Mouse (Mus musculus) myocyte (in vitro differentiated cells): ENCODE data around the gene Zfp362. TPM values are rescaled to one million over a fixed set of nuclear protein-coding genes. Genes with fewer than 3 reads are reported as not detected.
A peak's percentile ranks its signal among the peaks of the same experiment; 100 is the strongest.

Experiments used
- H3K27me3 ChIP-seq: one replicate; pipeline ENCODE4 v1.6.1; 2011; ENCODE audit not compliant: control insufficient read depth, insufficient read depth, insufficient read length
- H3K36me3 ChIP-seq: one replicate; pipeline ENCODE4 v1.6.1; 2011; ENCODE audit not compliant: control insufficient read depth, insufficient read depth
- H3K4me2 ChIP-seq: one replicate; pipeline ENCODE4 v1.6.1; 2011; ENCODE audit warnings: low read depth, control low read depth
- H3K4me3 ChIP-seq: one replicate; pipeline ENCODE4 v1.5.1; 2011; ENCODE audit warnings: mild to moderate bottlenecking, control low read depth, moderate library complexity
- H3K79me2 ChIP-seq: one replicate; pipeline ENCODE4 v1.6.1; 2011; ENCODE audit not compliant: control insufficient read depth, insufficient read depth
- H3ac ChIP-seq: one replicate; pipeline ENCODE4 v1.6.1; 2011; ENCODE audit not compliant: control insufficient read depth, insufficient read length
- CEBPB ChIP-seq: IDR thresholded peaks from 2 replicates; pipeline ENCODE4 v1.6.1; 2011; ENCODE audit warnings: mild to moderate bottlenecking, moderate library complexity; ENCODE audit not compliant: poor library complexity, insufficient read depth, severe bottlenecking
- E2F4 ChIP-seq: IDR thresholded peaks from one replicate; pipeline ENCODE4 v1.6.1; 2011; ENCODE audit warnings: mild to moderate bottlenecking, control low read depth, moderate library complexity; ENCODE audit not compliant: insufficient read depth
- MAX ChIP-seq: IDR thresholded peaks from one replicate; pipeline ENCODE4 v1.6.1; 2011; ENCODE audit warnings: low read depth, mild to moderate bottlenecking, control low read depth
- MYOD1 ChIP-seq, 3 experiments: IDR thresholded peaks; one replicate each; pipeline ENCODE4 v1.6.1; 2011; ENCODE audit warnings: control low read depth in 2 of 3, low read depth in 2 of 3, mild to moderate bottlenecking in 2 of 3, moderate library complexity in 1 of 3; ENCODE audit not compliant: insufficient read length in 2 of 3, control insufficient read depth in 1 of 3
- MYOG ChIP-seq, 3 experiments: IDR thresholded peaks; one replicate each; pipeline ENCODE4 v1.6.1; 2011; ENCODE audit warnings: control low read depth in 2 of 3, low read depth in 2 of 3, mild to moderate bottlenecking in 2 of 3; ENCODE audit not compliant: insufficient read length in 2 of 3, control insufficient read depth in 1 of 3, insufficient read depth in 1 of 3
- POLR2A ChIP-seq: IDR thresholded peaks from one replicate; pipeline ENCODE4 v1.6.1; 2011; ENCODE audit warnings: low read depth, mild to moderate bottlenecking, control low read depth, moderate library complexity; ENCODE audit not compliant: insufficient read length
- POLR2AphosphoS2 ChIP-seq: IDR thresholded peaks from one replicate; pipeline ENCODE4 v1.6.1; 2011; ENCODE audit warnings: low read depth, control low read depth; ENCODE audit not compliant: insufficient read length
- REST ChIP-seq: IDR thresholded peaks from one replicate; pipeline ENCODE4 v1.6.1; 2011; ENCODE audit warnings: mild to moderate bottlenecking, control low read depth, moderate library complexity; ENCODE audit not compliant: insufficient read depth, insufficient read length
- SRF ChIP-seq: IDR thresholded peaks from one replicate; pipeline ENCODE4 v1.6.1; 2011; ENCODE audit warnings: low read depth; ENCODE audit not compliant: control insufficient read depth, insufficient read length
- TCF12 ChIP-seq: IDR thresholded peaks from one replicate; pipeline ENCODE4 v1.6.1; 2011; ENCODE audit warnings: mild to moderate bottlenecking, control low read depth; ENCODE audit not compliant: poor library complexity, insufficient read depth, severe bottlenecking
- TCF3 ChIP-seq: IDR thresholded peaks from one replicate; pipeline ENCODE4 v1.6.1; 2011; ENCODE audit warnings: low read depth, control low read depth; ENCODE audit not compliant: insufficient read length
- USF1 ChIP-seq: IDR thresholded peaks from one replicate; pipeline ENCODE4 v1.6.1; 2011; ENCODE audit warnings: low read depth, mild to moderate bottlenecking, control low read depth, moderate library complexity
- polyA plus RNA-seq: library from polyadenylated mRNA; unstranded; fragments of >200 nt; fragmentation: generic; extraction: Trizol; gene quantifications from one replicate; pipeline ENCODE4 v1.2.1, GENCODE M21; 2012; ENCODE audit warnings: missing spikeins

Zfp362 gene
- polyA plus RNA-seq, 1 experiment = 12.0 TPM

- Histone ChIP-seq H3K4me2 (peak overlapping the region; percentile 48), H3K36me3 (no peaks in the 10 kb centered on the region), H3K4me3 (peak overlapping the region; percentile 49), H3K79me2 (peaks cover 14% of the 10 kb centered on the region), H3K27me3 (no peaks in the 10 kb centered on the region), H3ac (peak overlapping the region; percentile 62)
- TF ChIP-seq MAX (no peak), TCF3 (no peak), E2F4 (no peak), TCF12 (no peak), CEBPB (no peak), POLR2A (peak; percentile 46), REST (no peak), POLR2AphosphoS2 (peak; percentile 65), USF1 (no peak), SRF (no peak), MYOD1 (IDR thresholded peaks at IDR 0.05; ENCODE audit: control insufficient read depth in 1 of 3, insufficient read length in 2 of 3, low read depth in 2 of 3) (no peak), MYOG (IDR thresholded peaks at IDR 0.05; ENCODE audit: control insufficient read depth in 1 of 3, insufficient read depth in 1 of 3, insufficient read length in 2 of 3, low read depth in 2 of 3) (peak in 1 of 3 experiments; percentile 12)
Observed at GRCm38 (mm10) chr4:128806827-128807179, 958 bp upstream of the Zfp362 start.

DNA sequence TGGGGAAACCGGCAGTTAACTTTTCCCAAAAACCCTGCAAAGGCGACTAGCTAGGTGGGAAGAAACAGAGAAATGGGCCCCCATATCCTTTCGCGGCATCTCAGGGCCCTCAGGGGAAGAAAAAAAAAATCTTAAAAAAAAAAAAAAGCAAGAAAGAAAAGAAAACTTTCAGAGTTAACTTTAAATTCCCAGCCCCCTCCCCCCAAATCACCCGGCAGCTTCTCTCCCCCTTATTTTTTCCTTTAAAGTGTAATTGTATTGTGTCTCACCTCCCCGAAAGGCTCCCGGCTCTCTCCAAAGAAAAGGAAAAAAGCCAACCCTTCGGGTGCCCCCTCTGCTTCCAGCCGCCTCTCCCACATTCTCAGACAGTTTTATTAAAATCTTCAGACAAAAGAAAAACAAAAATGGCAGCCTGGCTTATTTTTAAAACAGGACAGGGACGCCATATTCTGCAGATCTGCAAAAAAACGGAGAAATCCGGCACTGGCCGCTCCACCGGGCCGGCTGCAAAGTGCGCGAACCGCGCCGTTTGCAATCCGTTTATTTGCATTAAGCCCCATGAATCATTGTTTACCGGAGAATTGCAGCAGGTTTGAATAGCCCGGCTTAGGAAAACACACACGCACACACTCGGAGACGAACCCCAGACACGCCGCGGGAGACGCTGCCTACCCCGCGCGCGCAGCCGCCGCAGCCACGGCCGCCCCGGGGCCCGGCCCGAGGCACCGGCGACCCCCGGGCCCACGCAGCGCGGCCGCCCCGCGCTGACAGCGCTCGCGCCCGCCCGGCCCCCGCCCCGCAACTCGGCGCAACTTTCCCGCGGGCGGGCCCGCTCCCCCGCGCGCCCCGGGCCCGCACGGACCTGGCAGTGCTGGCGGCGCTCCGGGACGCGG lies 449 bp downstream of the Zfp362 start:
- Histone ChIP-seq H3K27me3 (no peaks in the 10 kb centered on the region), H3ac (peak overlapping the region; percentile 62), H3K36me3 (no peaks in the 10 kb centered on the region), H3K4me3 (peak overlapping the region; percentile 49), H3K79me2 (peaks cover 17% of the 10 kb centered on the region), H3K4me2 (peak overlapping the region; percentile 95)
- TF ChIP-seq MAX (no peak), POLR2A (peak; percentile 0)

DNA sequence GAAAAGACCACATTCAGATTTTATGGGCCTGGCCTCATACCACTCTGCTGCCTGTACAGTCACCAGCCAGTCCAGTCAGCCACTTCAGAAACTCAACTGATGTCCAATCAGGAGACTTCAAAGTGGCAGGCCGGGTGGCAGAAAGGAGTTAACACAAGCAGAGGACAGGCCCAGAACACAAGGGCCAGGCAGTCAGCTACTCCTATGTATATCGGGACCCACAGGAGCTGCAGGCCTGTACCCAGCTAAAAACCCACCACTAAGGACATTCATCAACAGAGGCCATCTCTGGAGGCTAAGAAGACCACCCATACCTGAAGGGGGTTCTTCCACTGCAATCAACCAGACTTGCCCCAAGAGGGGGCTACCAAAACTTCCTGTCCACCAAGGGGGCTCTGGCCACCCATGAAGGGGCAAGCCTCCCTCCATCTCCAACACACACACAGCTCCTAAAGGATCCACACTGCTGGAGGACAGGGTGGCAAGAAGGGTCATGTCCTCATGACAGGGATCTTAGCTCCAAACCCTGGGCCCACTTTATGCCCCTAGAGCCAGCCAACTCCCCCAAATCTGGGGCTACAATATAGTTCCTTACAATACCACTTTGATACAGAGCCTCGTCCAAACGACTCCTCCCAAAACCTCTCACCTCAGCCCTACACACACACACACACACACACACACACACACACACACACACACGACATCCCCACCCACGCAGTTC lies 1.3 kb downstream of the Zfp362 start:
- H3K36me3 ChIP-seq = no peaks in the 10 kb centered on the region
- H3K27me3 ChIP-seq = no peaks in the 10 kb centered on the region
- H3ac ChIP-seq = peak overlapping the region; percentile 62
- peaks cover 17% of the 10 kb centered on the region for H3K79me2 ChIP-seq
- TF ChIP-seq MYOD1 (IDR thresholded peaks at IDR 0.05; ENCODE audit: control insufficient read depth in 1 of 3, insufficient read length in 2 of 3, low read depth in 2 of 3) (no peak), SRF (no peak), E2F4 (no peak), USF1 (no peak), CEBPB (no peak), POLR2A (no peak), MAX (no peak), TCF12 (no peak), REST (no peak), TCF3 (no peak), POLR2AphosphoS2 (no peak), MYOG (IDR thresholded peaks at IDR 0.05; ENCODE audit: control insufficient read depth in 1 of 3, insufficient read depth in 1 of 3, insufficient read length in 2 of 3, low read depth in 2 of 3) (no peak)
- peak overlapping the region; percentile 95 for H3K4me2 ChIP-seq
- peak overlapping the region; percentile 49 for H3K4me3 ChIP-seq

- no peak overlapping the region for H3K4me3 ChIP-seq
- H3K27me3 ChIP-seq = no peaks in the 10 kb centered on the region
- TF ChIP-seq E2F4 (no peak), MAX (no peak), POLR2AphosphoS2 (no peak), POLR2A (no peak), USF1 (no peak), SRF (no peak), MYOD1 (IDR thresholded peaks at IDR 0.05; ENCODE audit: control insufficient read depth in 1 of 3, insufficient read length in 2 of 3, low read depth in 2 of 3) (no peak), CEBPB (no peak), MYOG (IDR thresholded peaks at IDR 0.05; ENCODE audit: control insufficient read depth in 1 of 3, insufficient read depth in 1 of 3, insufficient read length in 2 of 3, low read depth in 2 of 3) (no peak), TCF3 (no peak), TCF12 (no peak), REST (no peak)
- H3K79me2 ChIP-seq = peaks cover 17% of the 10 kb centered on the region
- no peak overlapping the region for H3ac ChIP-seq
- H3K36me3 ChIP-seq = no peaks in the 10 kb centered on the region
- no peak overlapping the region for H3K4me2 ChIP-seq
Observed at GRCm38 (mm10) chr4:128803569-128803968, 2.3 kb downstream of the Zfp362 start.
